Mouse (Mus musculus) embryonic facial prominence, embryonic 12.5 days (tissue): Measurements from ENCODE around the gene Has1. TPM values are rescaled to one million over a fixed set of nuclear protein-coding genes. Genes with fewer than 3 reads are reported as not detected.

ENCODE experiments used
- ATAC-seq: fragments of 200-750 bp; cut with Nextera tagmentation; 2 replicates; pipeline ENCODE4 v1.8.0; 2017; ENCODE audit not compliant: insufficient number of reproducible peaks, insufficient read depth, low FRiP score, low TSS enrichment
- H3K27ac ChIP-seq: fragments of 300-500 bp; sonication (generic); 2 replicates; pipeline ENCODE4 v1.5.1; 2016; ENCODE audit warnings: mild to moderate bottlenecking
- H3K27me3 ChIP-seq: fragments of 300-500 bp; sonication (generic); 2 replicates; pipeline ENCODE4 v1.6.1; 2016; ENCODE audit warnings: mild to moderate bottlenecking, moderate library complexity
- H3K36me3 ChIP-seq: fragments of 300-500 bp; sonication (generic); 2 replicates; pipeline ENCODE4 v1.6.1; 2016; ENCODE audit warnings: mild to moderate bottlenecking
- H3K4me1 ChIP-seq: fragments of 300-500 bp; sonication (generic); 2 replicates; pipeline ENCODE4 v1.6.1; 2016
- H3K4me2 ChIP-seq: fragments of 300-500 bp; sonication (generic); replicated peaks from 2 replicates; pipeline ENCODE4 v1.6.1; 2016; ENCODE audit warnings: mild to moderate bottlenecking, moderate library complexity
- H3K4me3 ChIP-seq: fragments of 300-500 bp; sonication (generic); 2 replicates; pipeline ENCODE4 v1.5.1; 2016; ENCODE audit warnings: mild to moderate bottlenecking
- H3K9ac ChIP-seq: fragments of 300-500 bp; sonication (generic); 2 replicates; pipeline ENCODE4 v1.6.1; 2016; ENCODE audit warnings: mild to moderate bottlenecking, moderate library complexity
- H3K9me3 ChIP-seq: fragments of 300-500 bp; sonication (generic); 2 replicates; pipeline ENCODE4 v1.6.1; 2016; ENCODE audit warnings: mild to moderate bottlenecking, moderate library complexity
- WGBS: fragments of 180-500 bp; shearing (Covaris S2); methylation state at CpG from one replicate; pipeline ENCODE4 v1.1.7; 2016; 5-methylcytosine and 5-hydroxymethylcytosine counted together
- polyA plus RNA-seq: library from polyadenylated mRNA; unstranded; fragments of >200 nt; fragmentation: Nextera tagmentation; extraction: Ambion mirVana; gene quantifications from 2 replicates; pipeline ENCODE4 v1.2.1, GENCODE M21; 2016

Gene Has1
- polyA plus RNA-seq, 1 experiment from 2014 or later, result 1.7 TPM

GRCm38 (mm10) chr17:17840796-17841195 lies 14.2 kb downstream of the Has1 start:
- Histone ChIP-seq H3K4me3 (no peak overlapping the region), H3K27ac (no peak overlapping the region), H3K27me3 (no peaks in the 10 kb centered on the region), H3K9me3 (no peaks in the 10 kb centered on the region), H3K36me3 (peaks cover 61% of the 10 kb centered on the region), H3K4me2 (no peak overlapping the region), H3K9ac (no peak overlapping the region), H3K4me1 (peaks cover 25% of the 10 kb centered on the region)
- 87% methylated on average over 7 of the region's 7 CpGs for WGBS
- ATAC-seq, result no peak

GRCm38 (mm10) chr17:17839276-17839675 lies 15.7 kb downstream of the Has1 start:
- Histone ChIP-seq H3K4me2 (no peak overlapping the region), H3K9me3 (no peaks in the 10 kb centered on the region), H3K9ac (no peak overlapping the region), H3K4me3 (no peak overlapping the region), H3K27ac (no peak overlapping the region), H3K36me3 (peaks cover 76% of the 10 kb centered on the region), H3K27me3 (no peaks in the 10 kb centered on the region), H3K4me1 (peaks cover 39% of the 10 kb centered on the region)
- WGBS, result 93% methylated on average over 2 of the region's 2 CpGs
- no peak for ATAC-seq

GRCm38 (mm10) chr17:17837919-17838701 lies 16.9 kb downstream of the Has1 start:
- Histone ChIP-seq H3K4me2 (peak overlapping the region; percentile 63), H3K27ac (peak overlapping the region; percentile 77), H3K4me3 (peak overlapping the region; percentile 40), H3K27me3 (no peaks in the 10 kb centered on the region), H3K9ac (peak overlapping the region; percentile 43), H3K4me1 (peaks cover 51% of the 10 kb centered on the region), H3K9me3 (no peaks in the 10 kb centered on the region), H3K36me3 (peaks cover 81% of the 10 kb centered on the region)
- 1% methylated on average over 41 of the region's 43 CpGs for WGBS
- peak; percentile 95 for ATAC-seq

- peak overlapping the region; percentile 63 for H3K4me2 ChIP-seq
- no peaks in the 10 kb centered on the region for H3K27me3 ChIP-seq
- peak overlapping the region; percentile 36 for H3K9ac ChIP-seq
- peaks cover 76% of the 10 kb centered on the region for H3K36me3 ChIP-seq
- ATAC-seq, result no peak
- 8% methylated on average over 13 of the region's 13 CpGs for WGBS
- H3K4me3 ChIP-seq, result peak overlapping the region; percentile 40
- no peaks in the 10 kb centered on the region for H3K9me3 ChIP-seq
- peaks cover 54% of the 10 kb centered on the region for H3K4me1 ChIP-seq
- H3K27ac ChIP-seq, result peak overlapping the region; percentile 77
Observed at GRCm38 (mm10) chr17:17837426-17837825, 17.6 kb downstream of the Has1 start.

- no peak overlapping the region for H3K4me2 ChIP-seq
- no peaks in the 10 kb centered on the region for H3K27me3 ChIP-seq
- H3K9me3 ChIP-seq, result no peaks in the 10 kb centered on the region
- no peak overlapping the region for H3K27ac ChIP-seq
- H3K36me3 ChIP-seq, result peaks cover 79% of the 10 kb centered on the region
- no peak for ATAC-seq
- 76% methylated on average over 5 of the region's 5 CpGs for WGBS
- no peak overlapping the region for H3K4me3 ChIP-seq
- peaks cover 68% of the 10 kb centered on the region for H3K4me1 ChIP-seq
- H3K9ac ChIP-seq, result no peak overlapping the region
Observed at GRCm38 (mm10) chr17:17836101-17836500, 18.9 kb downstream of the Has1 start.

- peaks cover 72% of the 10 kb centered on the region for H3K36me3 ChIP-seq
- 4% methylated on average over 1 of the region's 1 CpGs for WGBS
Observed at GRCm38 (mm10) chr17:17834896-17835295, 20.1 kb downstream of the Has1 start.

GRCm38 (mm10) chr17:17830731-17831130 lies 24.3 kb downstream of the Has1 start:
- WGBS, result 47% methylated on average over 7 of the region's 7 CpGs
- H3K4me2 ChIP-seq, result peak overlapping the region; percentile 90
- H3K9me3 ChIP-seq, result no peaks in the 10 kb centered on the region
- H3K4me1 ChIP-seq, result peaks cover 57% of the 10 kb centered on the region
- H3K4me3 ChIP-seq, result peak overlapping the region; percentile 81
- ATAC-seq, result no peak
- peak overlapping the region; percentile 94 for H3K9ac ChIP-seq
- H3K36me3 ChIP-seq, result peaks cover 44% of the 10 kb centered on the region
- peak overlapping the region; percentile 46; the same call in 1 of the 2 replicates for H3K27ac ChIP-seq
- H3K27me3 ChIP-seq, result no peaks in the 10 kb centered on the region

More at GRCm38 (mm10) chr17:17834896-17835295, 20.1 kb downstream of the Has1 start:
- H3K4me2 ChIP-seq, result peak overlapping the region; percentile 11
- ATAC-seq, result no peak
- H3K27ac ChIP-seq, result no peak overlapping the region
- no peaks in the 10 kb centered on the region for H3K9me3 ChIP-seq
- no peak overlapping the region for H3K9ac ChIP-seq
- H3K4me3 ChIP-seq, result no peak overlapping the region
- H3K4me1 ChIP-seq, result peaks cover 80% of the 10 kb centered on the region
- no peaks in the 10 kb centered on the region for H3K27me3 ChIP-seq

- Histone ChIP-seq H3K27me3 (no peaks in the 10 kb centered on the region), H3K9ac (peak overlapping the region; percentile 94), H3K4me3 (peak overlapping the region; percentile 81), H3K36me3 (peaks cover 38% of the 10 kb centered on the region), H3K9me3 (no peaks in the 10 kb centered on the region), H3K4me1 (peaks cover 50% of the 10 kb centered on the region), H3K4me2 (peak overlapping the region; percentile 90), H3K27ac (peak overlapping the region; percentile 100)
- WGBS, result 52% methylated on average over 23 of the region's 23 CpGs
- no peak for ATAC-seq
Observed at GRCm38 (mm10) chr17:17829816-17830535, 25.0 kb downstream of the Has1 start.

GRCm38 (mm10) chr17:17829052-17829785 lies 25.8 kb downstream of the Has1 start:
- Histone ChIP-seq H3K27ac (peak overlapping the region; percentile 100), H3K36me3 (peaks cover 30% of the 10 kb centered on the region), H3K9me3 (no peaks in the 10 kb centered on the region), H3K9ac (peak overlapping the region; percentile 94), H3K27me3 (no peaks in the 10 kb centered on the region), H3K4me2 (peak overlapping the region; percentile 90), H3K4me3 (peak overlapping the region; percentile 81), H3K4me1 (peaks cover 43% of the 10 kb centered on the region)
- WGBS, result 4% methylated on average over 6 of the region's 6 CpGs
- ATAC-seq, result no peak

- Histone ChIP-seq H3K9me3 (no peaks in the 10 kb centered on the region), H3K27me3 (no peaks in the 10 kb centered on the region), H3K4me1 (peaks cover 34% of the 10 kb centered on the region), H3K27ac (peak overlapping the region; percentile 100), H3K4me2 (peak overlapping the region; percentile 90), H3K4me3 (peak overlapping the region; percentile 81), H3K9ac (peak overlapping the region; percentile 94), H3K36me3 (peaks cover 22% of the 10 kb centered on the region)
- peak; percentile 68 for ATAC-seq
- WGBS, result 0% methylated on average over 8 of the region's 15 CpGs
Observed at GRCm38 (mm10) chr17:17828191-17828981, 26.6 kb downstream of the Has1 start.
